ENCODE assay signal across 8 mouse cellular contexts in the genomic region with DNA sequence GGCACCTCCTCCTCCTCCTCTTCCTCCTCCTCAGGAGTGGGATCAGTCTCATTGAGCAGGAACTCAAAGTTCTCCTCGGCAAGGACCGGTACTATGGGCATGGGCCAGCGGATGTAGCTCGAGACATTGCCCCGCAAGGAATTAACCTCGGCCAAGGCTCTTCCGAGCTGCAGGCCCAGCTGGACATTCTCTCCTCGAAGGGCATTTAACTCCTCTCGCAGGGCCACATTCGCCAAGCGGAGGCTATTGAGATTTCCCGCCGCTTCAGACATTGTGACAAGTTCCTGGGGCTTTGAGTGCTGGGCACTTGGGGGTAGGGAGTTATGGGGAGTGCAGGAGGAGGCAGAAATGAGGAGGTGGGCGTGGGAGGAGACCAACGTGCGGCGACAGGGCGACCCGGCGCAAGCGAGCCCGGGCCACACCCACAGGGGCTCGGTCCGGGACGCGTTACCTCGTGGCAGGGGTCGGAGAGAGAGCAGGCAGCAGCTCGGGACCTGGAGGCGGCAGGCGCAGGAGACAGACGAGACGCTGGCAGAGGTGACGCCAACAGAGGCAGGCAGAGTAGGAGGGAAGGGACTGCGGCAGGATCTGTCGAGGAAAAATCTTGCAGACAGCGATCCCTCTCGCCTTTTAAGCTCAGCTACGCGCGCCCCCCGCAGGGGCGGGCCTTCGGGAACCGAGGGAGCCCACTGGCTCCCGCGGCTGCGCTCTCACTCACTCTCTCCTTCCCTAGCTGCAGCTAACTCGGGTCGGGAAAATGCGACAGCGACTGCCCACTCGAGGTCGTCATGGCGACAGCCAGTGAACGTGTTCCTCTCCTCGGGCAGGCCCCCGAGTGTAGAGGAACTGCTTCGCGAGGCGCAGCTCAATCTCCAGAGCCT. TPM values are rescaled to one million over a fixed set of nuclear protein-coding genes. Genes with fewer than 3 reads are reported as not detected.
A peak's percentile ranks its signal among the peaks of the same experiment; 100 is the strongest.
DNase-seq lines count a peak whose midpoint lies in the region; ATAC-seq and TF ChIP-seq lines count a peak whose summit lies in the region.

Gene Rtl5, minus strand, starts transcription at position 714 of the 881 bp plus-strand sequence.

- no peaks in the 10 kb centered on the region for H3K79me2 ChIP-seq in CH12.LX (replicated peaks; ENCODE audit: control insufficient read depth, extremely low read depth, insufficient read depth, poor library complexity, severe bottlenecking)

- peak within 1 kb of the TSS; percentile 38; the same call in 1 of the 2 replicates for H3K4me2 ChIP-seq in CH12.LX (ENCODE audit: insufficient read depth, low read depth, poor library complexity, severe bottlenecking)
- peak within 1 kb of the TSS; percentile 64 for H3K4me2 ChIP-seq in forebrain, embryonic 13.5 days
- H3K4me2 ChIP-seq in heart, postnatal 0 days (ENCODE audit: low read depth, low read length) = peak within 1 kb of the TSS; percentile 74
- H3K4me2 ChIP-seq in liver, embryonic 16.5 days (ENCODE audit: low read depth, low read length) = peak within 1 kb of the TSS; percentile 60
- H3K4me2 ChIP-seq in neural tube, embryonic 13.5 days = peak within 1 kb of the TSS; percentile 63

- peak; percentile 30 for DNase-seq in CH12.LX (ENCODE audit: extremely low read depth)
- DNase-seq in brain, embryonic 18.5 days (ENCODE audit: low read depth, low spot score) = peak; percentile 84
- peak; percentile 39 for DNase-seq in heart, postnatal 0 days (ENCODE audit: low spot score)
- DNase-seq in kidney, postnatal 36 days = peak; percentile 76 to 80
- peak; percentile 65 to 68 for DNase-seq in thymus, adult 18-20 months

- H3K9me3 ChIP-seq in CH12.LX (replicated peaks; ENCODE audit: low read length) = no peaks in the 10 kb centered on the region
- no peaks in the 10 kb centered on the region for H3K9me3 ChIP-seq in forebrain, embryonic 13.5 days (replicated peaks)
- H3K9me3 ChIP-seq in heart, postnatal 0 days (replicated peaks; ENCODE audit: control insufficient read depth, low read length) = no peaks in the 10 kb centered on the region
- no peaks in the 10 kb centered on the region for H3K9me3 ChIP-seq in liver, embryonic 16.5 days (replicated peaks; ENCODE audit: control insufficient read depth, low read length)
- H3K9me3 ChIP-seq in neural tube, embryonic 13.5 days = no peaks in the 10 kb centered on the region

- H3K4me3 ChIP-seq in CH12.LX (replicated peaks in 1 of 3; ENCODE audit: low read depth in 2 of 3, low read length in 2 of 3, poor library complexity in 1 of 3) = peak within 1 kb of the TSS in 2 of 3 experiments; percentile 23 to 29
- H3K4me3 ChIP-seq in forebrain, embryonic 13.5 days = peak within 1 kb of the TSS; percentile 56
- H3K4me3 ChIP-seq in heart, postnatal 0 days (ENCODE audit: low read depth, low read length) = peak within 1 kb of the TSS; percentile 46
- peak within 1 kb of the TSS; percentile 44 for H3K4me3 ChIP-seq in liver, embryonic 16.5 days (ENCODE audit: low read depth, low read length)
- peak within 1 kb of the TSS; percentile 55 for H3K4me3 ChIP-seq in neural tube, embryonic 13.5 days

- WGBS in forebrain, embryonic 13.5 days = 23% methylated on average over 61 of the region's 61 CpGs
- 18% methylated on average over 57 of the region's 61 CpGs for WGBS in heart, postnatal 0 days
- WGBS in liver, embryonic 16.5 days (ENCODE audit: insufficient replicate concordance) = 21% methylated on average over 61 of the region's 61 CpGs
- 16% methylated on average over 54 of the region's 61 CpGs for WGBS in neural tube, embryonic 13.5 days

- no peaks in the 10 kb centered on the region for H3K27me3 ChIP-seq in CH12.LX (replicated peaks)
- H3K27me3 ChIP-seq in forebrain, embryonic 13.5 days = 0 out of 2 replicates have a peak, but pooled peaks cover 3% of the 10 kb centered on the region
- H3K27me3 ChIP-seq in heart, postnatal 0 days (ENCODE audit: control insufficient read depth, insufficient read depth, low read length) = no peaks in the 10 kb centered on the region
- peaks cover 17% of the 10 kb centered on the region for H3K27me3 ChIP-seq in liver, embryonic 16.5 days (ENCODE audit: control insufficient read depth, insufficient read depth, low read depth, low read length)
- H3K27me3 ChIP-seq in neural tube, embryonic 13.5 days = peaks cover 5% of the 10 kb centered on the region

- H3K9ac ChIP-seq in CH12.LX (ENCODE audit: insufficient read depth, low read depth) = no peak within 1 kb of the TSS
- H3K9ac ChIP-seq in forebrain, embryonic 13.5 days = peak within 1 kb of the TSS; percentile 77
- H3K9ac ChIP-seq in heart, postnatal 0 days (replicated peaks; ENCODE audit: low read depth, low read length) = no peak within 1 kb of the TSS; the same call in 1 of the 2 replicates
- 0 out of 2 replicates have a peak within 1 kb of the TSS, but pooled peaks have one; percentile 28 for H3K9ac ChIP-seq in liver, embryonic 16.5 days (ENCODE audit: low read depth, low read length)
- peak within 1 kb of the TSS; percentile 74 for H3K9ac ChIP-seq in neural tube, embryonic 13.5 days

- no peak for TF ChIP-seq POLR2A in CH12.LX (IDR thresholded peaks at IDR 0.05; ENCODE audit: low read depth, low read length)

- H3K27ac ChIP-seq in CH12.LX (ENCODE audit: insufficient read depth, low read depth) = no peak within 1 kb of the TSS
- peak within 1 kb of the TSS; percentile 87 for H3K27ac ChIP-seq in forebrain, embryonic 13.5 days
- peak within 1 kb of the TSS; percentile 26; the same call in 1 of the 2 replicates for H3K27ac ChIP-seq in heart, postnatal 0 days (ENCODE audit: low read depth)
- no peak within 1 kb of the TSS for H3K27ac ChIP-seq in liver, embryonic 16.5 days (ENCODE audit: low read length)
- H3K27ac ChIP-seq in neural tube, embryonic 13.5 days (replicated peaks) = peak within 1 kb of the TSS; percentile 83

- no peak for TF ChIP-seq EP300 in CH12.LX (IDR thresholded peaks at IDR 0.05; ENCODE audit: low read length)
- TF ChIP-seq EP300 in heart, postnatal 0 days (IDR thresholded peaks at IDR 0.05; ENCODE audit: low read depth) = no peak

- H3K4me1 ChIP-seq in CH12.LX (ENCODE audit: control insufficient read depth in 1 of 2, insufficient read depth in 2 of 2) = peaks cover 15 to 39% of the 10 kb centered on the region in 2 experiments
- H3K4me1 ChIP-seq in forebrain, embryonic 13.5 days = peaks cover 45% of the 10 kb centered on the region
- no peaks in the 10 kb centered on the region for H3K4me1 ChIP-seq in heart, postnatal 0 days (ENCODE audit: control insufficient read depth, insufficient read depth)
- H3K4me1 ChIP-seq in liver, embryonic 16.5 days (ENCODE audit: control insufficient read depth, low read depth, low read length) = no peaks in the 10 kb centered on the region
- H3K4me1 ChIP-seq in neural tube, embryonic 13.5 days (replicated peaks) = peaks cover 45% of the 10 kb centered on the region

- TF ChIP-seq CTCF in CH12.LX (conservative IDR thresholded peaks at IDR 0.05 in 1 of 2, IDR thresholded peaks at IDR 0.05 in 1 of 2; ENCODE audit: low read depth in 2 of 2, low read length in 2 of 2) = no peak
- no peak for TF ChIP-seq CTCF in heart, postnatal 0 days (IDR thresholded peaks at IDR 0.05; ENCODE audit: low read depth)

- in situ Hi-C loops in CH12.LX (cut with MboI; ENCODE audit: low pct_ligation_motif_present, low pct_unique_long_range_greater_than_20kb, low sequenced_read_pairs) = loop anchor here (25.0 kb wide), 1 partner anchor 109 kb away; no protein-coding TSS in a partner anchor

- peak; percentile 97 for ATAC-seq in forebrain, embryonic 13.5 days
- peak; percentile 87 for ATAC-seq in heart, postnatal 0 days (ENCODE audit: insufficient read depth, low read depth)
- ATAC-seq in liver, embryonic 16.5 days (ENCODE audit: low read depth) = peak; percentile 62
- ATAC-seq in neural tube, embryonic 13.5 days (ENCODE audit: low read depth) = peak; percentile 94

- H3K36me3 ChIP-seq in CH12.LX (replicated peaks in 1 of 2; ENCODE audit: control insufficient read depth in 1 of 2, insufficient read depth in 1 of 2, low read length in 1 of 2) = no peaks in the 10 kb centered on the region
- H3K36me3 ChIP-seq in forebrain, embryonic 13.5 days (ENCODE audit: poor library complexity, severe bottlenecking) = no peaks in the 10 kb centered on the region
- no peaks in the 10 kb centered on the region for H3K36me3 ChIP-seq in heart, postnatal 0 days (replicated peaks; ENCODE audit: control insufficient read depth, insufficient read depth, low read length)
- H3K36me3 ChIP-seq in liver, embryonic 16.5 days (ENCODE audit: control insufficient read depth, insufficient read depth) = no peaks in the 10 kb centered on the region
- H3K36me3 ChIP-seq in neural tube, embryonic 13.5 days = no peaks in the 10 kb centered on the region

- no peak for TF ChIP-seq RAD21 in CH12.LX (IDR thresholded peaks at IDR 0.05; ENCODE audit: low read depth, low read length)

- dilution Hi-C loops in CH12.LX (cut with MboI; ENCODE audit: extremely low pct_ligation_motif_present, extremely low pct_unique_long_range_greater_than_20kb, low sequenced_read_pairs) = no loop called here

TF ChIP-seq in CH12.LX, 34 proteins besides CTCF, POLR2A, EP300 and RAD21:
- no peak for TF ChIP-seq ZMIZ1 (IDR thresholded peaks at IDR 0.05; ENCODE audit: low read depth, low read length)
- TF ChIP-seq UBTF (IDR thresholded peaks at IDR 0.05; ENCODE audit: low read depth, low read length) = no peak
- TF ChIP-seq MEF2A (IDR thresholded peaks at IDR 0.05; ENCODE audit: borderline replicate concordance, low read depth, low read length) = no peak
- TF ChIP-seq NRF1 (IDR thresholded peaks at IDR 0.05; ENCODE audit: low read depth, low read length) = no peak; the same call in 1 of the 2 replicates
- no peak for TF ChIP-seq GABPA (IDR thresholded peaks at IDR 0.05; ENCODE audit: insufficient replicate concordance, low read depth, low read length)
- TF ChIP-seq HCFC1 (IDR thresholded peaks at IDR 0.05; ENCODE audit: low read depth, low read length) = no peak
- no peak for TF ChIP-seq SIN3A (IDR thresholded peaks at IDR 0.05; ENCODE audit: low read length)
- no peak for TF ChIP-seq CHD2 (IDR thresholded peaks at IDR 0.05; ENCODE audit: low read length)
- TF ChIP-seq NELFE (IDR thresholded peaks at IDR 0.05; ENCODE audit: low read depth, low read length) = no peak

RNA-seq across cellular contexts. Expression of gene Rtl5, which starts in this region (rescaled TPM):
- total RNA-seq in CH12.LX (2012; rRNA removed) = 0.13 and 0.51 TPM in 2 replicates
- total RNA-seq in CH12.LX (2014; rRNA removed) = 0.42 and 0.55 TPM in 2 replicates
- 0.79 and 1.0 TPM in 2 replicates for polyA plus RNA-seq in CH12.LX (2012; ENCODE audit: insufficient read length, low read depth)
- 9.4 and 10.3 TPM in 2 replicates for polyA plus RNA-seq in forebrain, embryonic 13.5 days (2015; fragmentation: Nextera tagmentation; extraction: Ambion mirVana)
- 0.04 and 3.3 TPM in 2 replicates for total RNA-seq in heart, postnatal 0 days (2014; rRNA removed; ENCODE audit: low replicate concordance)
- 0.59 and 0.81 TPM in 2 replicates for polyA plus RNA-seq in heart, postnatal 0 days (2015; fragmentation: Nextera tagmentation; extraction: Ambion mirVana)
- polyA plus RNA-seq in liver, embryonic 16.5 days (2015; fragmentation: Nextera tagmentation; extraction: Ambion mirVana) = 0.13 and 0.18 TPM in 2 replicates
- polyA plus RNA-seq in neural tube, embryonic 13.5 days (2015; fragmentation: Nextera tagmentation; extraction: Ambion mirVana) = 4.3 and 5.0 TPM in 2 replicates

Comparison
In these comparisons a context has a peak if more than half of its experiments do, and no peak if none do; other contexts are left out.
1. Peak in ATAC-seq, H3K4me3 ChIP-seq, H3K9ac ChIP-seq and H3K4me2 ChIP-seq in liver, embryonic 16.5 days; RNA of the gene not detected or under 1 TPM.
2. DNase-seq: peak in every context shown above with its lines; median percentile 84 in brain, embryonic 18.5 days; 78 in kidney, postnatal 36 days; 66 in thymus, adult 18-20 months; 39 in heart, postnatal 0 days; 30 in CH12.LX.
3. H3K27ac ChIP-seq: peak in forebrain, embryonic 13.5 days (single experiment), heart, postnatal 0 days (single experiment) and neural tube, embryonic 13.5 days (single experiment); none in CH12.LX (single experiment) and liver, embryonic 16.5 days (single experiment).
4. H3K9ac ChIP-seq: peak in forebrain, embryonic 13.5 days (single experiment) and neural tube, embryonic 13.5 days (single experiment); none in CH12.LX (single experiment) and heart, postnatal 0 days (single experiment).
5. Peak in every context shown above with its lines, with median percentiles within 50 percentile points of each other: H3K4me2 ChIP-seq, H3K4me3 ChIP-seq and ATAC-seq.